Mouse (Mus musculus) brain, embryonic 14.5 days (tissue): ENCODE data around the gene Leng1.
"Not testable (repeated sequence)": the region's sequence is repeated elsewhere in the genome, so short reads cannot be mapped to it uniquely, and the experiment has no call there.

Experiments used
- CTCF ChIP-seq: fragments of 200-500 bp; IDR thresholded peaks from 2 replicates; pipeline ENCODE4 v1.5.1; 2012; ENCODE audit warnings: inconsistent platforms, mild to moderate bottlenecking, moderate library complexity, borderline replicate concordance; ENCODE audit not compliant: insufficient read depth, insufficient read length; ENCODE audit errors: extremely low read depth
- POLR2A ChIP-seq: fragments of 200-500 bp; IDR thresholded peaks from 2 replicates; pipeline ENCODE4 v1.6.1; 2012; ENCODE audit warnings: mild to moderate bottlenecking, inconsistent platforms, borderline replicate concordance; ENCODE audit not compliant: poor library complexity, insufficient read depth, insufficient read length, severe bottlenecking; ENCODE audit errors: extremely low read depth

GRCm38 (mm10) chr7:3694949-3695305 is 29.3 kb upstream of the Leng1 start:
- not testable (repeated sequence) for TF ChIP-seq CTCF, POLR2A
